Mouse (Mus musculus): Measurements from ENCODE around the gene Olfr938.

Olfr938 gene

GRCm38 (mm10) chr9:39078787-39079186 is at the start of gene Olfr938:
Olfr938 (minus strand) TSS chr9:39078887.
- ATAC-seq (ENCODE audit: low TSS enrichment) = no peak

GRCm38 (mm10) chr9:39127831-39128230 is 49.1 kb upstream of the Olfr938 start, which contains the start of gene Olfr27:
Olfr27 (plus strand) TSS chr9:39128131.
- no peak for ATAC-seq (ENCODE audit: low TSS enrichment)

GRCm38 (mm10) chr9:39127326-39127725 is 48.6 kb upstream of the Olfr938 start:
- no peak for ATAC-seq (ENCODE audit: low TSS enrichment)

- no peak for ATAC-seq (ENCODE audit: low TSS enrichment)
Measured at GRCm38 (mm10) chr9:39064851-39065250, 13.8 kb downstream of the Olfr938 start, which contains the start of gene Olfr937. Olfr937 (minus strand) TSS chr9:39064951.

All from frontal cortex, adult (tissue).